Mouse (Mus musculus): ENCODE measurements around the gene Itgb2. TPM values are rescaled to one million over a fixed set of nuclear protein-coding genes. Genes with fewer than 3 reads are reported as not detected.

The Itgb2 gene
- polyA plus RNA-seq, 1 experiment from 2014 or later, result 6.9 TPM

DNA sequence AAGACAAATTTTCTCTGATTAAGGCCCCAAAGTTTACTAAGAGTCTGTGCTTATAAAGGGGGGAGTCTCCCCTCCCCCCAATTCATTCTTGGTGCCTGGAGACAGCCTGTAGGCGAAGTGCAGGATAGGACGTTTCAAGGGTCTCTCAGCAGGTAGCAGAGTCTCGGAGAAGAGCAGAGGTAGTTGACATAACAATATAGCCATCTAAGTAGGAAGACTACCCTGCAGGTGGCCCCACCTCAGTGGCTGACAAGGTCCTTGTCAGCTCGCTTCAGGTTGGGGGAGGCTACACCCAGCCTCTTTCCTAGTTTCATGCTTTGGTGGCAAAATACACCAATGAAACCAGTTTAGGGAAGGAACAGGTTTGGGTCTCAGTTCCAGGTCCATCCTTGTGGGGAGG is 73.0 kb downstream of the Itgb2 start:
- Histone ChIP-seq H3K27ac (no peak overlapping the region), H3K4me1 (peaks cover 14% of the 10 kb centered on the region), H3K9me3 (no peaks in the 10 kb centered on the region), H3K36me3 (peaks cover 5% of the 10 kb centered on the region; the same call in 1 of the 2 replicates), H3K27me3 (replicated peaks) (no peaks in the 10 kb centered on the region), H3K9ac (no peak overlapping the region), H3K4me3 (replicated peaks) (no peak overlapping the region), H3K4me2 (no peak overlapping the region)
- no peak for ATAC-seq (ENCODE audit: insufficient read depth, low FRiP score, low read depth)
- 64% methylated on average over 4 of the region's 4 CpGs for WGBS

GRCm38 (mm10) chr10:77604111-77604510 is 74.1 kb downstream of the Itgb2 start:
- H3K4me2 ChIP-seq, result no peak overlapping the region
- H3K9me3 ChIP-seq, result no peaks in the 10 kb centered on the region
- H3K9ac ChIP-seq, result no peak overlapping the region
- no peak overlapping the region for H3K27ac ChIP-seq
- WGBS, result 88% methylated on average over 6 of the region's 6 CpGs
- peaks cover 19% of the 10 kb centered on the region for H3K4me1 ChIP-seq
- peaks cover 3% of the 10 kb centered on the region; the same call in 1 of the 2 replicates for H3K36me3 ChIP-seq
- no peak for ATAC-seq (ENCODE audit: insufficient read depth, low FRiP score, low read depth)
- no peak overlapping the region for H3K4me3 ChIP-seq (replicated peaks)
- no peaks in the 10 kb centered on the region for H3K27me3 ChIP-seq (replicated peaks)

DNA sequence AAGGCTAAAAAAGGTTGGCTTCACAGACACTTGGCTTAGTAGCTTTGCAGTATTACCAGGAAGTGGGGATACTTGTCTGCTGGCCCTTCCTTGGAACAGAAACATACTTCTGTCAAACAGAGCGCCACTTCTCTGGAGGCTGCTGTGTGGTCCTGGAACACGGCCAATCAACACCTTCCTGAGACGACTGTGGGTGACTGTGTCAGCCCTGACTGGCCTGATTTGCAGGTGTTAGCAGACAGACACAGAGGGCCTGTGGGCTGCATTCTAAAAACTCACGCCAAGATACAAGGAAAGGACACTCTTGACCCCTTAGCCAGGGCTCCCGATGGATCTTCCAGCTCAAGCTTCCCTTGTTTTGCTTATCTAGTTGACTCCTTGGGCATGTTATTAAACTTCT is 74.9 kb downstream of the Itgb2 start:
- peaks cover 19% of the 10 kb centered on the region for H3K4me1 ChIP-seq
- H3K9ac ChIP-seq, result no peak overlapping the region
- no peaks in the 10 kb centered on the region for H3K27me3 ChIP-seq (replicated peaks)
- H3K4me3 ChIP-seq (replicated peaks), result no peak overlapping the region
- no peaks in the 10 kb centered on the region for H3K9me3 ChIP-seq
- no peak overlapping the region for H3K4me2 ChIP-seq
- H3K27ac ChIP-seq, result peak overlapping the region; percentile 98
- 57% methylated on average over 5 of the region's 5 CpGs for WGBS
- H3K36me3 ChIP-seq, result peaks cover 3% of the 10 kb centered on the region; the same call in 1 of the 2 replicates
- no peak for ATAC-seq (ENCODE audit: insufficient read depth, low FRiP score, low read depth)

DNA sequence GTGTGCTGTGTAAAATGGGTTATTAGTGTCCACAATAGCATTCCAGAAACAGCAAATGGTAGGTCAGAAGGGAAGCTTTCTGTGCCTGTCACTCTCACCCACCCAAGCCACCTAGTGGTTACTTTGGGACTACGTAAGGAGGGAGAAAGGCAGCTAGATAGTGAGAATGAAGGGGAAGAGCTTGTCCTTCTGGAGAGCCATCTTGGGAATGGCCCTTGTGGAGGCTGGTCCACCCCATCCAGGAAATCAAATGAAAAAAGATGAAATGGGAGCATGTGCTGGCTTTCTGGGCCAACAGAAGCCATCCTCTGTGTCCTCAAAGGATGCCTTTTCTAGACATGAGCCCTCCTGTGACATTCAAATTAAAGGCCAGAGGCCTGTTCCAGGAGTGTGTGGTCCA is 75.3 kb downstream of the Itgb2 start:
- ATAC-seq (ENCODE audit: insufficient read depth, low FRiP score, low read depth), result no peak
- Histone ChIP-seq H3K9ac (no peak overlapping the region), H3K4me3 (replicated peaks) (peak overlapping the region; percentile 82), H3K36me3 (peaks cover 7% of the 10 kb centered on the region; the same call in 1 of the 2 replicates), H3K4me1 (peaks cover 19% of the 10 kb centered on the region), H3K4me2 (peak overlapping the region; percentile 94; the same call in 1 of the 2 replicates), H3K9me3 (no peaks in the 10 kb centered on the region), H3K27ac (peak overlapping the region; percentile 98), H3K27me3 (replicated peaks) (no peaks in the 10 kb centered on the region)
- 32% methylated on average over 1 of the region's 1 CpGs for WGBS

- WGBS, result 1% methylated on average over 115 of the region's 119 CpGs
- Histone ChIP-seq H3K9ac (peak within 1 kb of the TSS; percentile 65), H3K27me3 (replicated peaks) (no peaks in the 10 kb centered on the region), H3K4me2 (peak within 1 kb of the TSS; percentile 94), H3K9me3 (no peaks in the 10 kb centered on the region), H3K27ac (peak within 1 kb of the TSS; percentile 98), H3K36me3 (peaks cover 15% of the 10 kb centered on the region), H3K4me1 (peaks cover 19% of the 10 kb centered on the region), H3K4me3 (replicated peaks) (peak within 1 kb of the TSS; percentile 82)
- peak; percentile 89 for ATAC-seq (ENCODE audit: insufficient read depth, low FRiP score, low read depth)
These were observed 76.1 kb downstream of the Itgb2 start, which contains the start of the genes Sumo3 and Gm49325 for GRCm38 (mm10) chr10:77605908-77606826. Gene Sumo3 (plus strand): TSS chr10:77606097. Gene Gm49325 (plus strand): TSS chr10:77606197.

GRCm38 (mm10) chr10:77606855-77607254 is 76.8 kb downstream of the Itgb2 start:
- peak overlapping the region; percentile 98 for H3K27ac ChIP-seq
- peak overlapping the region; percentile 65 for H3K9ac ChIP-seq
- H3K4me3 ChIP-seq (replicated peaks), result peak overlapping the region; percentile 82
- no peaks in the 10 kb centered on the region for H3K9me3 ChIP-seq
- WGBS, result 29% methylated on average over 7 of the region's 7 CpGs
- peak overlapping the region; percentile 94 for H3K4me2 ChIP-seq
- H3K27me3 ChIP-seq (replicated peaks), result no peaks in the 10 kb centered on the region
- peaks cover 19% of the 10 kb centered on the region for H3K4me1 ChIP-seq
- peaks cover 22% of the 10 kb centered on the region for H3K36me3 ChIP-seq
- no peak for ATAC-seq (ENCODE audit: insufficient read depth, low FRiP score, low read depth)

GRCm38 (mm10) chr10:77607441-77607840 is 77.4 kb downstream of the Itgb2 start:
- Histone ChIP-seq H3K27me3 (replicated peaks) (no peaks in the 10 kb centered on the region), H3K4me3 (replicated peaks) (peak overlapping the region; percentile 82), H3K36me3 (peaks cover 23% of the 10 kb centered on the region), H3K4me1 (peaks cover 19% of the 10 kb centered on the region), H3K9ac (peak overlapping the region; percentile 65; the same call in 1 of the 2 replicates), H3K9me3 (no peaks in the 10 kb centered on the region), H3K4me2 (peak overlapping the region; percentile 94), H3K27ac (peak overlapping the region; percentile 98; the same call in 1 of the 2 replicates)
- 61% methylated on average over 5 of the region's 5 CpGs for WGBS
- no peak for ATAC-seq (ENCODE audit: insufficient read depth, low FRiP score, low read depth)

- ATAC-seq (ENCODE audit: insufficient read depth, low FRiP score, low read depth), result no peak
- WGBS, result 86% methylated on average over 8 of the region's 8 CpGs
- peaks cover 26% of the 10 kb centered on the region for H3K36me3 ChIP-seq
These were observed 78.5 kb downstream of the Itgb2 start for GRCm38 (mm10) chr10:77608589-77608988.

DNA sequence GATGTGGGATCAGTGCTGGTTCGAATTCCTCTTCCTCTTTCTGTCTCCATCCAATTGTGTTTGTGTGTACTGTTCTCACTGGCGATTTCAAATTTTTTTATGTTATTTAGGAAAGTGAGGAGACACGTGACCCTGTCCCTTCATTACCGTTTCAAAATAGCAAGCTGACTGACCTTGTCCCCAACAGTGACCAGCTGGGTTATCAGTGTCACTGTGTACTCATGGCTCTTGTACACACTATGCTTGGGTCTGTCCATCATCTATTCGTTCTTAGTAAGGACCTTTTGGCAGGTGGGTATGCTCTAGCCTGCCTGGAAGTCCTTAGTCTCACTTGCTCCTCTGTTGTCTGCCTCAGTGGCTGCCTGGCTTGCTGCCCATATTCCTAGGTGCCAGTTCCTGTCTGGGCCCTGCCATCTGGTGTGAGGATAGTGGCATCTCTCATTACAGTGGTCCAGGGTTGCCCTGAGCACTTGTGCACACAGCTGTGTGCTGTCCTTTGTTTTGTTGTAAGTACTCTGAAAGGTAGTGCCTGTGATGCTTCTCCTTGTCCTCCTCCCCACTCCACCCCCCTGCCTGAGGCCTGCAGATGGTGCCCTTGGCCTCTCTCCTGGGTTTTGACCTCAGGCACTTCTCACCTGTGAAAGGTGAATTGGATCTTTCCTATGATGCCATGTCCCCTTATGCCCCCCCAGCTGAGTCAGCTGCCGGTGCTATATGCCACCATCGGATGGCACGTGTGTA is 80.3 kb downstream of the Itgb2 start:
- no peak overlapping the region for H3K27ac ChIP-seq
- WGBS, result 79% methylated on average over 8 of the region's 8 CpGs

More at GRCm38 (mm10) chr10:77608589-77608988, 78.5 kb downstream of the Itgb2 start:
- Histone ChIP-seq H3K4me3 (replicated peaks) (no peak overlapping the region), H3K9me3 (no peaks in the 10 kb centered on the region), H3K4me1 (peaks cover 19% of the 10 kb centered on the region), H3K4me2 (no peak overlapping the region), H3K27me3 (replicated peaks) (no peaks in the 10 kb centered on the region), H3K9ac (no peak overlapping the region), H3K27ac (no peak overlapping the region)

GRCm38 (mm10) chr10:77613409-77613808 is 83.4 kb downstream of the Itgb2 start:
- Histone ChIP-seq H3K4me3 (replicated peaks) (no peak overlapping the region), H3K27ac (peak overlapping the region; percentile 65; the same call in 1 of the 2 replicates), H3K36me3 (peaks cover 55% of the 10 kb centered on the region), H3K9ac (no peak overlapping the region), H3K27me3 (replicated peaks) (no peaks in the 10 kb centered on the region), H3K4me2 (no peak overlapping the region), H3K4me1 (0 out of 2 replicates have a peak, but pooled peaks cover 4% of the 10 kb centered on the region), H3K9me3 (no peaks in the 10 kb centered on the region)
- 81% methylated on average over 3 of the region's 3 CpGs for WGBS
- peak; percentile 21; the same call in 1 of the 2 replicates for ATAC-seq (ENCODE audit: insufficient read depth, low FRiP score, low read depth)

More for the DNA sequence above, 80.3 kb downstream of the Itgb2 start:
- no peak overlapping the region for H3K4me2 ChIP-seq
- H3K9ac ChIP-seq, result no peak overlapping the region
- H3K36me3 ChIP-seq, result peaks cover 38% of the 10 kb centered on the region
- ATAC-seq (ENCODE audit: insufficient read depth, low FRiP score, low read depth), result no peak
- no peaks in the 10 kb centered on the region for H3K27me3 ChIP-seq (replicated peaks)
- H3K4me3 ChIP-seq (replicated peaks), result no peak overlapping the region
- no peaks in the 10 kb centered on the region for H3K9me3 ChIP-seq
- H3K4me1 ChIP-seq, result peaks cover 19% of the 10 kb centered on the region
